Mouse (Mus musculus): Measurements from ENCODE around the gene Tmem159. TPM values are rescaled to one million over a fixed set of nuclear protein-coding genes. Genes with fewer than 3 reads are reported as not detected.
A peak's percentile ranks its signal among the peaks of the same experiment; 100 is the strongest.

Gene Tmem159
- total and polyA plus RNA-seq, 3 experiments, result not detected

DNA sequence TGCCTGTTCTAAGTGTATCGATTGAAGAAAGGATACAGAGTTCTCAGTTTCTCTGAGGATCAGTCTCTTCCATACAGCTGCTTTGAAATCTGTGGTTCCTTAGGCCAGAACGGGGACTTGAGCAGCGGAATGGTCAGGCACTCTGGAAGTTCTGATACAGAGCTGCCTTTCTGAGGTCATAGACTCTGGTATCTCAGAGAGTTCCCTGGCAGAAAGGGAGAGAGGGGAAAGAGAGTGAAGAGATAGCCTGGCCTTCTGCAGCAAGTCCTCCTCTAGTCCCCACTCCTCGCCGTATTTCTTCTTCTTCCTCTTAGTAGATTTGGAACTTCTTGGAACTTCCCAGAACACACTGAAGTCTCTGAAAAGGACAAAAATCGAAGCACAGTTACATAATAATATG lies 7.0 kb upstream of the Tmem159 start, which contains the start of gene Dnah3:
Dnah3 (minus strand) TSS at position 101 of the 400 bp plus-strand sequence.
- Histone ChIP-seq H3K9me3 (replicated peaks; ENCODE audit: insufficient read depth, low read length) (no peaks in the 10 kb centered on the region), H3K79me2 (ENCODE audit: control insufficient read depth, insufficient read depth, low read length, poor library complexity) (no peaks in the 10 kb centered on the region), H3K27ac (ENCODE audit: control insufficient read depth, low read depth, low read length) (no peak within 1 kb of the TSS), H3K4me1 (ENCODE audit: control insufficient read depth in 1 of 2, insufficient read depth in 2 of 2, low read length in 2 of 2) (no peaks in the 10 kb centered on the region), H3K4me3 (ENCODE audit: control insufficient read depth in 1 of 2, insufficient read depth in 1 of 2, low read depth in 2 of 2, low read length in 2 of 2) (no peak within 1 kb of the TSS), H3K36me3 (ENCODE audit: control insufficient read depth in 1 of 2, insufficient read depth in 2 of 2, low read length in 2 of 2) (no peaks in the 10 kb centered on the region), H3K9ac (ENCODE audit: control insufficient read depth, low read depth, low read length, poor library complexity, severe bottlenecking) (no peak within 1 kb of the TSS), H3K27me3 (ENCODE audit: control insufficient read depth in 1 of 2, insufficient read depth in 2 of 2, low read length in 2 of 2) (no peaks in the 10 kb centered on the region; a peak in 1 of 4 replicates)
- no peak for TF ChIP-seq CHD2 (IDR thresholded peaks at IDR 0.05; ENCODE audit: low read length)
- no peak for TF ChIP-seq MAFK (IDR thresholded peaks at IDR 0.05; ENCODE audit: borderline replicate concordance, low read depth, low read length)
- TF ChIP-seq NELFE (IDR thresholded peaks at IDR 0.05; ENCODE audit: low read depth, low read length), result no peak
- TF ChIP-seq POLR2A (IDR thresholded peaks at IDR 0.05; ENCODE audit: control insufficient read depth in 1 of 2, insufficient read depth in 1 of 2, low read depth in 1 of 2, low read length in 2 of 2, poor library complexity in 1 of 2), result no peak
- TF ChIP-seq ZNF384 (IDR thresholded peaks at IDR 0.05; ENCODE audit: low read depth, low read length), result no peak
- no peak for TF ChIP-seq JUND (IDR thresholded peaks at IDR 0.05; ENCODE audit: low read depth, low read length)
- TF ChIP-seq TAL1 (IDR thresholded peaks at IDR 0.05; ENCODE audit: low read length), result no peak
- TF ChIP-seq UBTF (IDR thresholded peaks at IDR 0.05; ENCODE audit: borderline replicate concordance, insufficient read depth, low read depth, low read length), result no peak
- TF ChIP-seq MYB (IDR thresholded peaks at IDR 0.05; ENCODE audit: low read depth, low read length), result no peak
- no peak for TF ChIP-seq BHLHE40 (IDR thresholded peaks at IDR 0.05; ENCODE audit: borderline replicate concordance, low read depth, low read length)
- no peak for TF ChIP-seq USF2 (IDR thresholded peaks at IDR 0.05; ENCODE audit: borderline replicate concordance in 1 of 2, insufficient read depth in 1 of 2, low read depth in 1 of 2, low read length in 2 of 2)
- no peak for TF ChIP-seq POLR2AphosphoS2 (IDR thresholded peaks at IDR 0.05; ENCODE audit: low read length)
- TF ChIP-seq MAX (IDR thresholded peaks at IDR 0.05; ENCODE audit: low read length), result no peak
- no peak for TF ChIP-seq E2F4 (IDR thresholded peaks at IDR 0.05; ENCODE audit: borderline replicate concordance, low read depth, low read length)
- no peak for TF ChIP-seq ELF1 (IDR thresholded peaks at IDR 0.05; ENCODE audit: low read depth, low read length)
- no peak for TF ChIP-seq POLR2AphosphoS5 (IDR thresholded peaks at IDR 0.05; ENCODE audit: borderline replicate concordance, low read depth, low read length)
- DNase-seq (ENCODE audit: low read depth, low spot score), result no peak

DNA sequence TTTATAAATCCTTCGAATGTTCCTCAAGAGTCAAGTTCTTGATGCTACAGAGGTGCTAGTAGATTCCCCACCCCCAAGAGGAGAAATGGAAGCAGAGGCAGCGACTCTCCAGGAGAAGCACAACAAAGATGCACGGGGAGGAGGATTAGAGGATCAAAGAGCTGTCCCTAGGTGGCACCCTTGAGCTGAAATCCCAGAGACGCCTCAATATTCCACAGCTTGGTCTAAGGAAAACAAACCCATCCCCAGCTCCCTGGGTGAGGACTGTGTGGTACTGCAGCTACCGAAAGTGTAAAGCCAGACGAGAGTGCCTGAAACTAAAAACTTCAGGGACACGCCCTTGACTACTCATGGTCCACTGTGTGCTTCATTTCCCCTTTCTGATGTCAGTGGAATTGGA lies 4.3 kb upstream of the Tmem159 start:
- Histone ChIP-seq H3K9me3 (replicated peaks; ENCODE audit: insufficient read depth, low read length) (no peaks in the 10 kb centered on the region), H3K27ac (ENCODE audit: control insufficient read depth, low read depth, low read length) (no peak overlapping the region), H3K79me2 (ENCODE audit: control insufficient read depth, insufficient read depth, low read length, poor library complexity) (no peaks in the 10 kb centered on the region), H3K9ac (ENCODE audit: control insufficient read depth, low read depth, low read length, poor library complexity, severe bottlenecking) (no peak overlapping the region), H3K27me3 (ENCODE audit: control insufficient read depth in 1 of 2, insufficient read depth in 2 of 2, low read length in 2 of 2) (no peaks in the 10 kb centered on the region), H3K36me3 (ENCODE audit: control insufficient read depth in 1 of 2, insufficient read depth in 2 of 2, low read length in 2 of 2) (no peaks in the 10 kb centered on the region), H3K4me1 (ENCODE audit: control insufficient read depth in 1 of 2, insufficient read depth in 2 of 2, low read length in 2 of 2) (no peaks in the 10 kb centered on the region), H3K4me3 (ENCODE audit: control insufficient read depth in 1 of 2, insufficient read depth in 1 of 2, low read depth in 2 of 2, low read length in 2 of 2) (no peak overlapping the region)
- peak; percentile 21 for DNase-seq (ENCODE audit: low read depth, low spot score)
- TF ChIP-seq RCOR1 (IDR thresholded peaks at IDR 0.05; ENCODE audit: low read depth, low read length) (no peak), MAFK (IDR thresholded peaks at IDR 0.05; ENCODE audit: borderline replicate concordance, low read depth, low read length) (no peak), RAD21 (IDR thresholded peaks at IDR 0.05; ENCODE audit: low read depth, low read length) (peak; percentile 14), CTCF (IDR thresholded peaks at IDR 0.05 in 2 of 3, conservative IDR thresholded peaks at IDR 0.05 in 1 of 3; ENCODE audit: control insufficient read depth in 1 of 3, insufficient read depth in 1 of 3, low read depth in 2 of 3, low read length in 3 of 3, poor library complexity in 1 of 3, severe bottlenecking in 1 of 3) (peak; percentile 45 to 47 (median 47); a peak in 5 of 6 replicates), POLR2AphosphoS5 (IDR thresholded peaks at IDR 0.05; ENCODE audit: borderline replicate concordance, low read depth, low read length) (no peak), USF1 (IDR thresholded peaks at IDR 0.05; ENCODE audit: low read depth, low read length) (no peak), MXI1 (IDR thresholded peaks at IDR 0.05; ENCODE audit: low read depth, low read length) (no peak), CHD2 (IDR thresholded peaks at IDR 0.05; ENCODE audit: low read length) (no peak), CHD1 (IDR thresholded peaks at IDR 0.05; ENCODE audit: low read depth, low read length) (no peak), SMC3 (IDR thresholded peaks at IDR 0.05; ENCODE audit: low read depth, low read length) (peak; percentile 37), ZC3H11A (IDR thresholded peaks at IDR 0.05; ENCODE audit: low read depth, low read length) (no peak), ZNF384 (IDR thresholded peaks at IDR 0.05; ENCODE audit: low read depth, low read length) (no peak), JUND (IDR thresholded peaks at IDR 0.05; ENCODE audit: low read depth, low read length) (no peak), MAX (IDR thresholded peaks at IDR 0.05; ENCODE audit: low read length) (no peak), ZKSCAN1 (IDR thresholded peaks at IDR 0.05; ENCODE audit: low read depth, low read length) (no peak), USF2 (IDR thresholded peaks at IDR 0.05; ENCODE audit: borderline replicate concordance in 1 of 2, insufficient read depth in 1 of 2, low read depth in 1 of 2, low read length in 2 of 2) (no peak), HCFC1 (IDR thresholded peaks at IDR 0.05; ENCODE audit: low read depth, low read length) (no peak)
